Mouse (Mus musculus): ENCODE data around the gene Ccdc172. TPM values are rescaled to one million over a fixed set of nuclear protein-coding genes. Genes with fewer than 3 reads are reported as not detected.

Gene Ccdc172
- total RNA-seq, 2 experiments from 2014 or later = not detected

DNA sequence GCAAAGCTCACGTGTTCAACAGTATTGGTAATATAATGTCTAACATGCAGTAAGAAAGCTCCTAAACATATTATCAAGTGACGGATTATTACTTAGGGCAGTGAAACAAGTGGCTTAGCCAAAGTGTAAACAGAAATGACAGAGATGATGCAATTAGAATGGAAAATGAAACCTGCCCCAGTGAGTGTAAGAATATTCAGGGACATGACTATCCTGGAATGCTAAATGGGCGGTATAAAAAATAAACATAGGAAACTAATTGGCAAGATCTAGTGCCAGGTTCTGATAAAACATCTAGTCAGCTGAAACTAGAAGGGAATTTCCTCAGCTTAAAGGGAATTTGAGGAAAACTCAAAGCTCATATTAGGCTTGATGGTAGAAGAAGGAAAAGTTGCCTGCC is 21.3 kb downstream of the Ccdc172 start:
- Histone ChIP-seq H3K27ac (no peak overlapping the region), H3K4me3 (no peak overlapping the region)
- DNase-seq (ENCODE audit: low spot score in 2 of 2) = no peak
- no peak for TF ChIP-seq CTCF (conservative IDR thresholded peaks at IDR 0.05)

DNA sequence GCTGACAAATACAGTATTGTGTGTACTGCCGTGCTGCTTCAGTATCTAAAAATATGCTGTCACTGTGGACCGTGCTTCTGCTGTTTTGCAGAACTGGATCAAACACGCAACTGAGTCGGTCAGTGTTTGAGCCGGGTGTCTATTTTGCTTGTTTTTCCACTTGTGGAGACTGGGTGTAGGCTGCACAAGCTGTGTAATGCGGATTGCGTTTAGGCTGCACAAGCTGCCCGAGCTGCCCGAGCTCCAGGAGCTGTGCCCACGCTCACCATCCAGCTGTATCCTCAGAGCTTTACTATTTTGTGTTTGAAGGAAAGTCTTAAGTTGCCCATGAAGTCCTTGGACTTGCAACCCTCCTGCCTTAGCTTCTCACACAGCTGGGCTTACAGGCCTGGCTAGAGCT is 24.9 kb downstream of the Ccdc172 start:
- DNase-seq (ENCODE audit: low spot score in 2 of 2) = peak; percentile 39 to 74
- TF ChIP-seq CTCF (conservative IDR thresholded peaks at IDR 0.05) = no peak
- H3K4me3 ChIP-seq = no peak overlapping the region; the same call in 1 of the 2 replicates
- H3K27ac ChIP-seq = peak overlapping the region; percentile 79

DNA sequence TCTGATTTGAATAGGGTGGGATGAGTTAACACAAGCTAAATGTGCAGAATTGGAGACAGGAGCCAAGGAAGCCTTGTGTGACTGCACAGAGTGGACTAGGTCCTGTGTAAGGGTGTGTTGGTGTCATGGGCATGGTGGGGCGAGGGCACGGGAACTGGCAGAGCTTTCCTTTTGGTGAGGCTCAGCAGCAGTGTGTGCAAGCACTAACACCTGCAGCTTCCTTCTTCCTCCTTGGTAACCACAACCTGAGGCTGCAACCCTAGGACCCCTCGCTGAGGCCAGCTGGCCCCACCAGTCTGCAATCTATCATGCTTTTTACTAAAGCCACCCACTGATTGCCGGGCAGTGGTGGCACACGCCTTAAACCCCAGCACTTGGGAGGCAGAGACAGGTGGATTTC is 28.6 kb downstream of the Ccdc172 start:
- Histone ChIP-seq H3K4me3 (no peak overlapping the region), H3K27ac (no peak overlapping the region)
- no peak for TF ChIP-seq CTCF (conservative IDR thresholded peaks at IDR 0.05)
- DNase-seq (ENCODE audit: low spot score in 2 of 2) = no peak

DNA sequence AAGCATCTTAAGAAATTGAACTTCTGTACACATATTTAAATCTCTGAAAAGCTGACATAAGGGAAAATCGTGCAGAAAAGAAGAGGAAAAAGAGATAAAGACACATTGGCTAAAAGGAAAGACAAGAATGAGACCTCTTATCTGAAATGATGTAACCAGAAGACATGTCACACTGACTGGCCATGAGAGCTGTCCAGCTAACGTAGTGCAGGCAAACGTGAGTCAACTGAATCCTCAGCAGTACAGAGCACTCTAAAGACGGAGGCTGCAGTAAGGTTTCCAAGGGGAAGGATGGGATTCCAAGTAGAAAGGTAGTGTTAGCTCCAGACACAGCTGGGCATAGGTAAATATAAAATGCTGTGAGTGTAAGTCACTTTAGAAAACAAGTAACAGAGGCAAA is 36.6 kb downstream of the Ccdc172 start:
- DNase-seq (ENCODE audit: low spot score in 2 of 2) = no peak
- TF ChIP-seq CTCF (conservative IDR thresholded peaks at IDR 0.05) = no peak
- H3K4me3 ChIP-seq = no peak overlapping the region
- no peak overlapping the region for H3K27ac ChIP-seq

DNA sequence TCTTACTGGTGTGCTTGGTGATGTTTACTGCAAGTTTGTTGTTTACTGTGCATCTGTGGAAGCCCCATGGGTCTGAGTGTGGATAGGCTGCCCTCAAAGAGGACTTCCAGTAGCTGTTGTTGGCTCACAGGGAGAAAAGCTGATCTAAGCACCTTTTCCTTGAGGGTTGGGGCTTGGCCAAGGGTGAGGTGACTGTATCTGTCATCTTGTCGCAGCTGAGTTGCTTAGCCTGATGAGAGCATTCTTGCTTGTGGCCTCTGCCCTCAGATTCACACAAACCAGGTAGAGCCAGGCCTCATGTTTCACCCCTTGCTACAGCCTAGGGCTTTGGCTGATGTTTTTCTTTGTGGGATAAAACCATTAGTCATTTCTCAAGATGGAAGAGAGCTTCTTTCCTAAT is 38.7 kb downstream of the Ccdc172 start:
- Histone ChIP-seq H3K27ac (no peak overlapping the region), H3K4me3 (no peak overlapping the region)
- no peak for TF ChIP-seq CTCF (conservative IDR thresholded peaks at IDR 0.05)
- DNase-seq (ENCODE audit: low spot score in 2 of 2) = no peak

DNA sequence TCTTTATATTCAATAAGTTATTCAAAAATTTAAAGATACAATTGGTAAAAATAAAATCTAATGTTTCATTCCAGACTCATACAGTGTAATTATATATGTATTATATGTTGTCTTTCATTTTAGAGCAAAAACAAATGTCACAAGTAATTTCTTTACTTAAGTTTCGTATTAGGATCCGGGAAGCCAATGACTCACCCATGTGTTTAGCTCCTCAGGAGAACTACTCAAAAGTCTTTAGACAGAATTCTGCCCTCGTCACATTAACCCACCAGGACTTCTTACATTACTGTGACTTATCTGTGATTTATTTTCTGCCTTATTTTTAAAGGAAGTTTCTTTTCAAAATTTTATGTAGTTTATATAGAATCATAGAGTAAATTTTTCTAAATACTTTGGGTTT is 39.1 kb downstream of the Ccdc172 start:
- no peak for DNase-seq (ENCODE audit: low spot score in 2 of 2)
- Histone ChIP-seq H3K27ac (no peak overlapping the region), H3K4me3 (no peak overlapping the region)
- TF ChIP-seq CTCF (conservative IDR thresholded peaks at IDR 0.05) = no peak

DNA sequence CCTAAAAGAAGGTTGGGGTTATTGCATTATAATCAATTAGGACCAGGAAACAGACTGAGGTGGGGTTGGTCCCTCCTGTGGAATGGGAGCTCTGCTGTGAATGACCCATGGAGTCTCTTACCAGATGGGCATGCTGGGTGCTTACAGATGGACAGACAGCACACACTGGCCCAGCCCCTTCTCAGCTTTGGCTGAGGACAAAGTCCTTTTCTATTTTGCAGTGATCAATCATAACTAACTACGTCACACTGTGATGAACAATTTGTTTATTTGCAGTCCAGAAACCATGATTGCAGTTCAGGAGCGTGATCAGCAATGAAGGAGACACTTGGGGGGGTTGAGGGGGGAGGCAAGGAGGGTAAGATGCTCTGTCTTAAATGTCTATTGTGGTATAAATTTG is 43.2 kb downstream of the Ccdc172 start:
- H3K4me3 ChIP-seq = no peak overlapping the region
- no peak for TF ChIP-seq CTCF (conservative IDR thresholded peaks at IDR 0.05)
- no peak for DNase-seq (ENCODE audit: low spot score in 2 of 2)
- H3K27ac ChIP-seq = no peak overlapping the region

DNA sequence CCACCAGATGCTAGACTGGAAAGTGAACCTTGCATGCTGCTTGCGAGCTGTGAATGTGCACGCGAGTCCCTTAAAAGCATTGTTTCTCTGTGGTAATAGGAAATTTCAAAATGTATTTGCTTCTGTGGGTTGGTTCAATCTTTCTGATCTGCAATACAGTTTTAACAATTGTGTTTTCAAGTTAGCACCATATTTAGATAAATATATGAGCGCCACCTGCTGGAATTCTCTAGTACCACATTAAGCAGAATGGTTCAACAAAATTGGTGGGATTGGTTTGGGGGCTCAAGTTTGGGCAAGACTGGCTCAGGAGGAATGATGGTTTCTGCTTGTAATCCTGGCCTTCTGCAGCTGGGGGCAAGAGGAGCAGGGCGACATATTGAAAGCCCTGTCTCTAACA is 46.6 kb downstream of the Ccdc172 start:
- Histone ChIP-seq H3K27ac (no peak overlapping the region), H3K4me3 (no peak overlapping the region)
- DNase-seq (ENCODE audit: low spot score in 2 of 2) = peak; percentile 41 to 74
- TF ChIP-seq CTCF (conservative IDR thresholded peaks at IDR 0.05) = peak; percentile 91

DNA sequence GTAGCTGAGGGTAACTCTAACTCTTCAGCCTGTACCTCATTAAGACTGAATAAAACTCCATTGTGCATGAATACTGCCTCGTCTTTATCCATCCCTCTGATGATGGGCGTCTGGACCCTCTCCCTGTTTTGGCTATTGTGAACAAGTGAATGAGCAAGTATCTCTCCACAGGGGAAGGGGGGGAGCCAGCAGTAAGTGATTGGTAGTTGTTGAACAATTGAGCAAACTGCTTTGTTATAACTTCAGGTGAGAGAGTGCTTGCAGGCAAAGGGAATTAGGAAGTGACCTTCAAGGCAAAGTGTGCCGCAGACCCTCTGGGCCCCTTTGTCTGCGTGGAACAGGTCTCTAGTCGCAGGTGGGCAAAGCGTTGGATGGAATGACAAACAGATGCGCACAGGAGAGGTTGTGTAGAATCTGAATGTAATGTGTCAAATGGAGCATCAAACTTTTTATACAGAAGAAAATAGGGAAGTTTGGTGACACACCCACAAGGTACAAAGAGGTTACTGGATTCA is 50.6 kb downstream of the Ccdc172 start:
- H3K4me3 ChIP-seq = no peak overlapping the region

DNA sequence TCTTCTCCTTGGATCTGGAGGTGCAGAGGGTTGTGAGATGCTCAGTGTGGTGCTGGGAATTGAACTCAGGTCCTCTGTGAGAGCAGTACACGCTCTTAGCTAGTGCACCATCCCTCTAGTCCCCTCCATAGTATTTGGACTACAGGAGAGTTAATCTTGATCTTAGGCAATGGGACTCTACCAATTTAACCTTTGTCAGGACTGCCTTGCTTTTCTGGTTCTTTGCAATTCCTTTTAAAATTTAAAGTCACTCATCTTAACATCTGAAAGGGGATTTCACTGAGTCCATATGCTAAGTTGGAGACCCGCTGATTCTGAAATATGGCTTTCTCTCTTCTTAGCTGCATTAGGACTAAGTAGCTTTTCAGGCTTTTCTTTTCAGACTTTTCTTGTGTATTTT is 59.8 kb downstream of the Ccdc172 start:
- no peak for DNase-seq (ENCODE audit: low spot score in 2 of 2)
- H3K27ac ChIP-seq = peak overlapping the region; percentile 73; the same call in 1 of the 2 replicates
- H3K4me3 ChIP-seq = no peak overlapping the region
- TF ChIP-seq CTCF (conservative IDR thresholded peaks at IDR 0.05) = no peak

More for the DNA sequence above, 50.6 kb downstream of the Ccdc172 start:
- no peak for TF ChIP-seq CTCF (conservative IDR thresholded peaks at IDR 0.05)
- DNase-seq (ENCODE audit: low spot score in 2 of 2) = no peak
- peak overlapping the region; percentile 7; the same call in 1 of the 2 replicates for H3K27ac ChIP-seq

DNA sequence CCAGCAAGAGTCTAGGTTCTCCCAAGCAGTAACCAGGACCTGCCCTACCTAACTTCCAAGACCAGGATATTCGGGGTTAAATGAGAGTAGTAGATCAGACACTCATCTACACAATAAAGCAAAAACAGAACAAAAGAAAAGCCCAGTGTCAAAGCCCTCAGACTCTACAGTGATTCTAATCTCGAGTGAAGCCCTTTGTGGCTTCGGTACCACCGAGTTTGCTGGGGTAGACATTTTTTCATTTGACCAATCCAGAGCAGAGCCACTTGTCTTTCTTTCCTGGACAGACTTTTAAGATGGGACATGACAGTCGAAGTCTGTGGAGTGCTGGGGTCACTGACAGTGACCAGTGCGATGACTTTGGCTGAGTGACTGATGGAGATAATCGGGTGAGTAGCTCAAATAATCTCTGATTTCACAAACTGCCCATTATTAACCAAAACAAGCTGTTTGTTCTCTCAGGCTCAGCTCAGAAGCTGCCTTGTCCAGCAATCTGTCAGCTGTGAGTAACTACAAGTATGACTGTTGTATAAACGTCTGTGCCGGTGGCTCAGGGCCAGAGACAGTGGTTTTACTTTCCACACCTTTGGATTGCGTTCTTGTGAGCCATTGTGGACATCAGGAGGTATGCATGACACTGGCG is 60.8 kb downstream of the Ccdc172 start:
- Histone ChIP-seq H3K4me3 (no peak overlapping the region), H3K27ac (peak overlapping the region; percentile 73)
- TF ChIP-seq CTCF (conservative IDR thresholded peaks at IDR 0.05) = no peak
- peak in 1 of 2 experiments; percentile 22 for DNase-seq (ENCODE audit: low spot score in 2 of 2)

DNA sequence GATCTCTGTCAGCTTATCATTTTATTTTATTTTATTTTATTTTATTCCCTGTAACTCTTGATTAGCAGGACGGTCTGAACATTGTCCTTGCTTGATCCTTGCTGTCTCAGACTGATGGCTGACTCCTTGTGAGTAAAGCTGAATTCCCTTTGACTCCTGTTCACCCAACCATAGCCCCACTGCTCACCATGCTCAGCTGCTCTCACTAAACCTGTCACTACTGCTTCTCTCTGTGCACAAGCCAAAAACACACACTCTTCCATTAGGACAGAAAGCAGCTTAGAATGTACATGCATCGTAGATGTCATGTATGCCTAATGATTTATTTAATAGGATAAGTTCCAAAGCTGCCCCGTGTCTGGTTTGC is 61.3 kb downstream of the Ccdc172 start:
- no peak overlapping the region for H3K4me3 ChIP-seq
- TF ChIP-seq CTCF (conservative IDR thresholded peaks at IDR 0.05) = no peak
- H3K27ac ChIP-seq = peak overlapping the region; percentile 73
- DNase-seq (ENCODE audit: low spot score in 2 of 2) = no peak

DNA sequence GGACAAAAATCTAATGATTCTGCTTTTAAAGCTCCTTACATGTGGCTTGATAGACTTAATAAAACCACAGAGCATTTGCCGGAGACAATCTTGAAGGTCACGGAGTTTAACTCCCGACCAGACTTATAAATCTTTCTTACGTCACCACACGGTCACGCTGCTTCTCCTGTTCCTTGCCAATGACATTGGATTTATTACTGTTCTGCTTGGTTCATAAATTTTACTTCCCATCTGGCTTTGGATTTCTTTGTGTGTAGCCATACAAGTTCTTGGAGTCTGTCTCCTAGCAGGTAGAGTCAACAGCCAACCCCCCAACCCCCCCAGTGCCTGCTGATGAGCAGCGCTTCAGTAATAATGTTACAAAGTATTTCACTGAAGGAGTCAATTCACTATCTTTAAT is 70.2 kb downstream of the Ccdc172 start:
- H3K27ac ChIP-seq = no peak overlapping the region
- H3K4me3 ChIP-seq = no peak overlapping the region
- DNase-seq (ENCODE audit: low spot score in 2 of 2) = no peak
- TF ChIP-seq CTCF (conservative IDR thresholded peaks at IDR 0.05) = no peak

DNA sequence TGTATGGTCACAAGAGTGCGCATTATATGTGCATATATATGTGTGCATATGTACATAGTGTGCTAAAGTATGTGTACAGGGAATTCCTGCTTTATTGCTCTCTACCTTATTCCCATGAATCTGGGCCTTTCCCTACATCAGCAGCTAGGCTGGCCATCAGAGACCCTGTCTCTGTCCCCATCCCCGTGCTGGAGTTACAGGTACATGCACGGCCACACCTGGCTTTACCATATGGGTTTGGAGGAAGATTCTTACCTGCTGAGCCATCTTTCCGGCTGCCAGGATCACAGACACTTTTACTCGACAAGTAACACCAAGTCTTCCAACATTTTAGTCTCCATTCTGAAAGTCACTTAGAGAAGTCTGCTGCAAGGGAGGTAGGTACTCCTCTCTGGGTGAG is 71.2 kb downstream of the Ccdc172 start:
- TF ChIP-seq CTCF (conservative IDR thresholded peaks at IDR 0.05) = no peak
- Histone ChIP-seq H3K4me3 (no peak overlapping the region), H3K27ac (no peak overlapping the region)
- DNase-seq (ENCODE audit: low spot score in 2 of 2) = no peak
